Mouse (Mus musculus) liver, embryonic 14.5 days (tissue): ENCODE measurements around the gene Pam16.

Experiments used
- CTCF ChIP-seq: IDR thresholded peaks from 2 replicates; pipeline ENCODE4 v1.5.1; 2016; ENCODE audit warnings: antibody characterized with exemption, low read depth, control low read depth
- EP300 ChIP-seq: IDR thresholded peaks from 2 replicates; pipeline ENCODE4 v1.6.1; 2016; ENCODE audit warnings: antibody characterized with exemption, low read depth

GRCm38 (mm10) chr16:4576038-4576437 is 48.8 kb downstream of the Pam16 start:
- TF ChIP-seq CTCF (no peak), EP300 (no peak)
